Mouse (Mus musculus) small intestine, adult 2 months (tissue): ENCODE measurements at regions not wholly inside any gene's neighbourhood (a gene's known extent, or its start where the extent isn't known, plus 50 kb on each side); places are given as distances from the start of the nearest gene placed in this dataset.

Experiments
- H3K27ac ChIP-seq: fragments of 200-500 bp; 2 replicates; pipeline ENCODE4 v1.5.1; 2012; ENCODE audit warnings: low read depth, low read length, control low read depth, inconsistent platforms; ENCODE audit not compliant: insufficient read depth
- H3K27me3 ChIP-seq: fragments of 200-500 bp; 2 replicates; pipeline ENCODE4 v1.6.1; 2012; ENCODE audit warnings: mild to moderate bottlenecking, moderate library complexity, low read length, inconsistent platforms; ENCODE audit not compliant: control insufficient read depth, insufficient read depth
- H3K36me3 ChIP-seq: fragments of 200-500 bp; 2 replicates; pipeline ENCODE4 v1.6.1; 2012; ENCODE audit warnings: mild to moderate bottlenecking, low read length, control low read depth, inconsistent platforms; ENCODE audit not compliant: control insufficient read depth, insufficient read depth
- H3K4me1 ChIP-seq: fragments of 200-500 bp; 2 replicates; pipeline ENCODE4 v1.6.1; 2012; ENCODE audit warnings: low read length, inconsistent platforms, mixed read lengths; ENCODE audit not compliant: control insufficient read depth, insufficient read depth, insufficient read length
- H3K4me3 ChIP-seq: fragments of 200-500 bp; 2 replicates; pipeline ENCODE4 v1.5.1; 2012; ENCODE audit warnings: low read depth, mild to moderate bottlenecking, control low read depth, inconsistent platforms, low read length, moderate library complexity
- CTCF ChIP-seq: fragments of 200-500 bp; IDR thresholded peaks from 2 replicates; pipeline ENCODE4 v1.5.1; 2012; ENCODE audit warnings: low read depth, mild to moderate bottlenecking, control low read depth, inconsistent platforms, low read length, moderate library complexity, mixed read lengths; ENCODE audit not compliant: insufficient replicate concordance, insufficient read length; ENCODE audit errors: extremely low read depth
- POLR2A ChIP-seq: fragments of 200-500 bp; IDR thresholded peaks from 2 replicates; pipeline ENCODE4 v1.6.1; 2012; ENCODE audit warnings: low read depth, mild to moderate bottlenecking, control low read depth, inconsistent platforms, low read length, moderate library complexity
- WGBS: fragments of 180-500 bp; shearing (Covaris S2); methylation state at CpG from one replicate; pipeline ENCODE4 v1.1.7; 2018; 5-methylcytosine and 5-hydroxymethylcytosine counted together

DNA sequence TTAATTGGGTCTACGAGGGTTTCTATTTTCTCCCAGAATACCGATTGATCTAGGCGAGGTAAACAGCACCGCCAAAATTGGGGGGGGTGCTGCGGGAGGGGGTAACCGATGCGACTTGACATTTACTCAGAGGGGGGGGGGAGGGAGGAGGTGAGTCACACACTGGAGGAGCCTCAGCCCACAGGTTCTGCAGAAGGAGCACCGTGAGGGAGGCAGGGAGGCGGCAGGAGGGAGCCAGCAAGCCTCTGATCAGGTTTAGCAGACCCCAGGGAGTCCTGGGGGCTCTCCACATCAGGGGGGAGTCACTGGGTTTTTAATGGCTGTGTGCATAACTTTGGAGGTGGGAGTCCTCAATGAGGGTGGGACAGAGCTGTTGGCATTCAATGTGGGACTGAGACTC, 51.3 kb upstream of the Ier5l start:
- H3K27me3 ChIP-seq = no peaks in the 10 kb centered on the region
- 27% methylated on average over 9 of the region's 9 CpGs for WGBS
- H3K27ac ChIP-seq = no peak overlapping the region
- H3K36me3 ChIP-seq = no peaks in the 10 kb centered on the region
- peaks cover 12% of the 10 kb centered on the region for H3K4me1 ChIP-seq
- no peak overlapping the region for H3K4me3 ChIP-seq
- TF ChIP-seq POLR2A (no peak), CTCF (no peak)

GRCm38 (mm10) chr2:30525831-30526230, 51.8 kb upstream of the Ier5l start:
- no peak overlapping the region for H3K4me3 ChIP-seq
- no peak overlapping the region for H3K27ac ChIP-seq
- H3K36me3 ChIP-seq = no peaks in the 10 kb centered on the region
- TF ChIP-seq CTCF = no peak
- no peak for TF ChIP-seq POLR2A
- 15% methylated on average over 3 of the region's 3 CpGs for WGBS
- no peaks in the 10 kb centered on the region for H3K27me3 ChIP-seq
- peaks cover 12% of the 10 kb centered on the region for H3K4me1 ChIP-seq

- H3K27ac ChIP-seq = no peak overlapping the region
- H3K4me3 ChIP-seq = no peak overlapping the region
- WGBS = 77% methylated on average over 4 of the region's 4 CpGs
- no peaks in the 10 kb centered on the region for H3K27me3 ChIP-seq
- H3K4me1 ChIP-seq = peaks cover 12% of the 10 kb centered on the region
- H3K36me3 ChIP-seq = no peaks in the 10 kb centered on the region
- TF ChIP-seq POLR2A (no peak), CTCF (no peak)
Measured at GRCm38 (mm10) chr2:30527495-30527894, 53.5 kb upstream of the Ier5l start.

GRCm38 (mm10) chr2:30532948-30533347, 58.9 kb upstream of the Ier5l start:
- Histone ChIP-seq H3K4me3 (no peak overlapping the region), H3K4me1 (no peaks in the 10 kb centered on the region), H3K36me3 (no peaks in the 10 kb centered on the region), H3K27me3 (no peaks in the 10 kb centered on the region), H3K27ac (no peak overlapping the region)
- TF ChIP-seq CTCF = no peak
- no peak for TF ChIP-seq POLR2A

- Histone ChIP-seq H3K27ac (no peak overlapping the region), H3K36me3 (no peaks in the 10 kb centered on the region), H3K4me1 (no peaks in the 10 kb centered on the region), H3K27me3 (no peaks in the 10 kb centered on the region), H3K4me3 (no peak overlapping the region)
- TF ChIP-seq POLR2A = no peak
- TF ChIP-seq CTCF = no peak
- 51% methylated on average over 6 of the region's 6 CpGs for WGBS
Measured at GRCm38 (mm10) chr2:30533367-30533766, 59.3 kb upstream of the Ier5l start.

DNA sequence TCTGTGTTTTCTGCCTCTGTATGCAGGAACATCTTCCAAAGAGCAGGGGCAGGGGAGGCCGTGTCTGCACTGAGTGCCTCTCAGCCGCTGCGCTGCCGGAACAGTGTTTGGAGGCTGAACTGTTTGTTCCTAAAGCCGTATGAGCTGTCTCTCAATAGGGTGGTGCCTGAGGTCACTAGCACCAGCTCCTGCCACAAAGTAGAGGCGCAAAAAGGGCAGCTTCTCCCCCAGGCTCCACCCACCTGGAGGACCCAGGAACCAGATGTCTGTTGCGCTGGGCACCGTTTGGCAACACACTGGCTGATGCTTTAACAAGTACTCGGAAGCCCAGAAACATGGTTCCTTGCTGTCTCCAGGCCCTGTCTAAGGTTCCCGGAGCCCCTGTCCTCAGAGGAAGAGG, 60.4 kb upstream of the Cstad start:
- Histone ChIP-seq H3K4me1 (no peaks in the 10 kb centered on the region), H3K27me3 (no peaks in the 10 kb centered on the region), H3K27ac (no peak overlapping the region), H3K36me3 (no peaks in the 10 kb centered on the region), H3K4me3 (no peak overlapping the region)
- no peak for TF ChIP-seq POLR2A
- no peak for TF ChIP-seq CTCF
- WGBS = 72% methylated on average over 10 of the region's 10 CpGs

DNA sequence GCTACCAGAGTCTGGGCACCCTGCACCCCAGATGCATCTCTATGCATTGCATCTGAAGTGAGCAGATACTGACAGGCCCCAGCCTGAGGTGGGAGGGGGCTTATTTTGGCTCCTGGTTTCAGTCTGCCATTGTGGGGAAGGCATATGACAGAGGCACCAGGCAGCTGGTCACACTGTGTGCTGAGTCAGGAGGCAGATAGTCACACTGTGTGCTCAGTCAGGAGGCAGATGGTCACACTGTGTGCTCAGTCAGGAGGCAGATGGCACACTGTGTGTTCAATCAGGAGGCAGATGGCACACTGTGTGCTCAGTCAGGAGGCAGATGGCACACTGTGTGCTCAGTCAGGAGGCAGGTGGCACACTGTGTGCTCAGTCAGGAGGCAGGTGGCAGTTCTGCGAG, 55.5 kb upstream of the Cstad start:
- no peak overlapping the region for H3K27ac ChIP-seq
- no peak for TF ChIP-seq POLR2A
- TF ChIP-seq CTCF = no peak
- H3K36me3 ChIP-seq = no peaks in the 10 kb centered on the region
- H3K27me3 ChIP-seq = no peaks in the 10 kb centered on the region
- 92% methylated on average over 1 of the region's 1 CpGs for WGBS
- no peaks in the 10 kb centered on the region for H3K4me1 ChIP-seq
- no peak overlapping the region for H3K4me3 ChIP-seq

DNA sequence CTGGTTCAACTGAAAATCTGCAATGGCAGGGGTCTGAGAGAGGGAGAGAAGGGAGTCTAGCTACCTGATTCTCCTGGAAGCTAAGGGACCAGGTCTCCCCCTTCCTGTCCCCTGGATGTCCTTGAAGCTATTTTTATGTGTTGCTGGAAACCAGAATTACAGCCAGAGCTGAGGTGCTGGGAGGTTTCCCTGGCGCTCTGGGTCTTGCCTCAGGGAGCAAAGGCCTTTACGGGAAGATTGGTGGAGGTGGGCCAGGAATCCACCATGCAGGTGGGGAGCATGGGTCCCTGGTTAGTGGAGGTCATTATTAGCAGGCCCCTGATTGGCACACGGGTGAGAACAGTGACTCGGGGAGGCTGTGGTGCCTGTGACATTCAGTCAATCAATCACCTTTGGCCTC, 53.3 kb upstream of the Cstad start:
- no peaks in the 10 kb centered on the region for H3K27me3 ChIP-seq
- H3K4me3 ChIP-seq = no peak overlapping the region
- H3K4me1 ChIP-seq = peaks cover 12% of the 10 kb centered on the region
- no peak overlapping the region for H3K27ac ChIP-seq
- 57% methylated on average over 4 of the region's 4 CpGs for whole genome bisulfite sequencing
- no peaks in the 10 kb centered on the region for H3K36me3 ChIP-seq
- TF ChIP-seq POLR2A = no peak
- no peak for TF ChIP-seq CTCF
